Mouse (Mus musculus): ENCODE measurements around the gene Bdkrb1.

Gene Bdkrb1

DNA sequence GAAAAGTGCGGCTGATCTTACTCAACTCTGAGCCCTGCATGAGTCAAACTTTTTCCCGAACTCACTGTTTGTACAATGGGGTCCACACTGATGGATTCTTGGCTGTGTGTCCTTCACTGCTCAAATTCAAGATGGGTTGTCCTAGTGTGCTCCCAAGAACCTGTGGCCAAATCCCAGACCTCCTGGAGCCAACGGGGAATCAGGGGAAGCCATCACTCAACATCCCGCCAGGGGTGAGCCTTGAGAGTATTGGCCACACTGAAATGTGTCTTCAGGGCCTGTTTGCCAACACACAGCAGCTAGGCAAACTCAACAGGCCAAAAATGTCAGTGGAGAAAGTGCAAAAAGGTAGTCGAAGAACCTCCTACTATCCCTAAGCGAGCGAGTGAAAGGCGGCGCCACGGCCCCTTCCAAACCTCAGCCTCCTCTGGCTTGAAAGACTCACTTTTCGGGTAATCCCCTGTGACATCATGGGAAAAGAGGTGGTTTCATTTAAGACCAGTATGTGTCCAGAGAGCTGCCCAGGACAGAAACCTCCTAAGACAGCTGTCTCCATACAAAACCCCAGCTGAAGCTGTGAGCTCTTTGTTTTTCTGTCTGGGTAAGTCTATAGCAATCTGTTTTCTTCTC, at the start of gene Bdkrb1:
Bdkrb1 (plus strand) TSS at position 505 of the 630 bp plus-strand sequence.
- DNase-seq (ENCODE audit: low read depth, low spot score): no peak

- no peak for DNase-seq (ENCODE audit: low read depth, low spot score)
Measured at GRCm38 (mm10) chr12:105554151-105554772, 48.6 kb upstream of the Bdkrb1 start.

DNA sequence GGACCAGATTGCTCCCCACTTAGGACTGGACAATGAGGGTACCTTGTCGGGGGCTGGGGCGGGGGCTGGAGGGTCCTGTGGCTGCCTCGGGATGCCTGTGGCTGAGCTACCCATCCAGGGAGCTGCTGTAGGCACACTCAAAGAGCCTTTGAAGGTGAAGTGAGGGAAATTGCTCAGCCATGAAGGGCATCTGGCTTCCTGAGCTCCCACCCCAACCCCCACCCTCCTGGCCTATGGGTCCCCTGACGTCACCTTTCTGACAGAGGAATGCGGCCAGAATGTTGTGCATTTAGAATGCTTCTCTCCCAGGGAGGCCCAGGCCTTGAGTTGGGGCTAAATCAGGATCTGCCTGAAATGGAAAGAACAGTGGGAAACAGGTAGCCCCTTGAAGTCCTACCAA, 47.7 kb upstream of the Bdkrb1 start:
- peak; percentile 70 for DNase-seq (ENCODE audit: low read depth, low spot score)

DNA sequence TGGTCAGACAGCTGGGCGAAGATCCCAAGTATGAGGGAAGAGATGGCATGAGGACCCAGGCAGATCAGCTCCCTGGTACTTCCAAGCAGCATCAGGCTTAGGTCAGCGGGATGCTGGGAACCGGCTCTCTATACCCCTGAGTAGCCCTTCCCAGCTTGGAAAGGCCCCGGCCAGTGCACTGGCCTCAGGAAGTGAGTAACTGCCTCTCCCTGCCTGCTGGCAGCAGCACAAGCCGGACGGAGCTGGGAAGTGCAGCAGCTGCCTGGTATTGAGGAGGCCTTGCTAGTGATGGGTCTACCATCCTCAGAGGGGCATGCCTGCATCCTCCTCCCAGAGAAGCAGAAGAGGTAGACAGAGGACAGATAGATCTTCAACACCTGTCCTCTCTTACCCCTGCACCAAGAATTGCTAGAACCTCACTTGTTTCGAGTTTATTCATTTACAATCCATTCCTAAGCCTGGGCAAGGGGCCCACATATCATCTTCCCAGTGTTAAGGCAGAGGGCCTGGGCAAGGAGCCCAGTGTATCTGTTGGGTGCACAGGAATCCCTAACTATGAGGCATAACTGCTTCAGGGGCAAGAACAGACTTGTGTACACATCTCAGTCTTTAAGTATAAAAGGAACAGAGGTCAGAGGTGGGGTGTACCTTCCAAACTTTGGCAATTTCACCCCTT, 45.5 kb upstream of the Bdkrb1 start:
- DNase-seq (ENCODE audit: low read depth, low spot score): no peak

DNA sequence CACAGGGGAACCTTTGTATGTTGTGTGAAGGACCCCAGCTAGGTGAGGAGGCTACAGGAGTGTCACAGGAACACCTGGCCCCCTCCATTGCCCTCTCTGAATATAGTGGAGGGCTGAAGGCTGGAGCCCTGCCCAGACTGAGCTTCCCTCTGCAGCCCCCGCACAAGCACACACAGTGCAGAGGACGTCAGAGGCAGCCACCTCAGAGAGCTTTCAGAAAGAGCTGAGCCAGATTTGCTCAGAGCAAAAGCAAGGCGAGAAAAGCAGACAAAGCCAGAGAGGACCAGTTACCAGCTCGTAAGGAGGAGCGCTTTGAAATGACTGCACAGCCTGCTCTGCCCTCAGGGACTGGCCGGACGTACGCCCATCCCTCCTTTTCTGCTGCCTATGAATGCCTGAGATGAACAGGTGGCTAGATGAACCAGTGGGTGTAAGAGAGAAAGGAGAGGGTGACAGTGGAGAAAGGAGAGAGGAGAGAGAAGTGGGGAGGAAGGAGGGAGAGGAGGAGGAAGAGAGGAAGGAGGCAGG, 41.8 kb upstream of the Bdkrb1 start:
- DNase-seq (ENCODE audit: low read depth, low spot score): peak; percentile 56

DNA sequence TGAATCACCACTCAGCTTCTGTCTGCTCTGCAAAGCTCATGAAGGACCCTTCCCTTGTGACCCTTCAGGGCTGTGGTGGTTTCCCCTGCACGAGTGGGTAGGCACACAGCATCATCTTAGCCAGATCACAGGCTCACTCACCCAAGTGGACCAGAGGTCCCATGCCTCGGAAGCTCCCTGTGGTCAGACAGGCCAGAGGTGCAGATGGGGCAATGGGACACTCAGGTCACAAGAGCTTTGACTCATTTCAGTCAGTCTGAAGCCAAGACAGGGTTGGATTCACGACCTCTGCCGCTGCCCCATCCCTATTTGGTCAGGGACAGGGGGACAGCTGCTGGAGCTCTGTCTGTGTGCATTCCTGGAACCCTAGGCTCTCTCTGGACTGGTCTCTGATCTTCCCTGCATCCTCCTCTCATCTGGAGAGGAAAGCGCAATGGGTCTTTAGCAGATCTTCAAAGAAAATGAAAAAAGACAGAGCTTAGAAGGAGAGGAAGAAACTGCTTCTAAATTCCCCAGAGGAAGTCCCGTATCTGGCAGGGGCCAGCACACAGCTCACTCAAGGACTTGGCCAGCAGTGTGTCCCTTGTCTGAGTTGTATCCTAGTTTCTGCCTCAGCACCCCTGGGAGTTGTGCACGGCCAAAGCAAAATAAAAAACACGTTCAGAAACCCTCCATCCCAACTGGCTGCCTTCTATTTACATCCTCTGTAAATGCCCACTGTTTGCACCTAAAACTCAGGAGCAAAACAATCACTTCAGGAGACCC, 40.6 kb upstream of the Bdkrb1 start:
- DNase-seq (ENCODE audit: low read depth, low spot score): no peak

GRCm38 (mm10) chr12:105562936-105563680, 39.8 kb upstream of the Bdkrb1 start, which contains the start of gene Bdkrb2:
Gene Bdkrb2 (plus strand): TSS chr12:105563226.
- DNase-seq (ENCODE audit: low read depth, low spot score): peak; percentile 80

DNA sequence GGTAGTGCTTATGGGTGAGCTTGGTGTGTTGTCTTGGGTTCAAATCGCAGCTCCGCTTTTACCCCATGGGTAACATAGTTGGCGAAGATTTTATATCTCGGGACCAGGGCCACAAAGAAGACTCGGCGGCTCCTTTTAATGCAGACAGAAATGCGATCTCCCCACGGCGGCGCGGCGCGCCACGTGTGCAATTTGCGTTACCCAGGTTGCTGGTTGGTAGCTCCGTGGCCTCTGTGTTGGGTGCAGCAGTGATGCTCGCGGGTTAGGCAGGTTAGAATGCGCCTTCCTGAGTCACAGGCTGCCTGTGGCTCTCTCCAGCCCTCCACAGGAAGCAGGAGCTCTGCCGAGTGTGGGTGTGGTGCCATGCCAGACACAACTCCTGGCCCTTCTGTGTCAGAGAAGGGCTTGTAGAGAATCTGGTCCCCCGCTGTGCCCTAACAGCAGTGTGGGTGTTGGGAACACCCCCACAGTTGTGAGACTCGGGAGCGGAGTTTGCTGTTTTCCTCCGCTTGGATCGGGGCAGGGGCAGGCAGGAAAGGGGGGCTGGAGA, 39.1 kb upstream of the Bdkrb1 start:
- DNase-seq (ENCODE audit: low read depth, low spot score): peak; percentile 86

GRCm38 (mm10) chr12:105565221-105565620, 37.7 kb upstream of the Bdkrb1 start:
- no peak for DNase-seq (ENCODE audit: low read depth, low spot score)

- DNase-seq (ENCODE audit: low read depth, low spot score): no peak
Measured at GRCm38 (mm10) chr12:105571867-105572266, 31.0 kb upstream of the Bdkrb1 start.

- peak; percentile 62 for DNase-seq (ENCODE audit: low read depth, low spot score)
Measured at GRCm38 (mm10) chr12:105572622-105573021, 30.3 kb upstream of the Bdkrb1 start.

- no peak for DNase-seq (ENCODE audit: low read depth, low spot score)
Measured at GRCm38 (mm10) chr12:105574356-105574755, 28.5 kb upstream of the Bdkrb1 start.

DNA sequence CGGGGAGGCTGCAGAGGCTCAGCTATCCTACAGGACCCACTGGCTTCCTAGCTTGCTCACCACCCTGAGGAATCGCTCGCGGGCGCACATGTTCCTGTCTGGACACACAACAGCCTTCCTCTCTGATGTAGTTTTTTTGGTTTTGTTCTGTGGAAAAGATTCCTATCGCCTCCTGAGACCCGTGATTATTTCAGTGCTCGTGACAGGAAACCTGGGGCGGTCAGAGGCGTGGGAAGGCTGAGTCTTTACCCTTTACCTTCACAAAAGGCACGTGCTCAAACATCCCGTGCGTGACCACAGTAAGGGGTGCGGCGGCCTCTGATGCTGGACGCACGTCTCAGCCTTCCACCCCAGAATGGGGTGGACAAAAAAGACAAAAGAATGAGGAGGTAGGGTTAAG, 22.4 kb upstream of the Bdkrb1 start:
- DNase-seq (ENCODE audit: low read depth, low spot score): no peak

DNA sequence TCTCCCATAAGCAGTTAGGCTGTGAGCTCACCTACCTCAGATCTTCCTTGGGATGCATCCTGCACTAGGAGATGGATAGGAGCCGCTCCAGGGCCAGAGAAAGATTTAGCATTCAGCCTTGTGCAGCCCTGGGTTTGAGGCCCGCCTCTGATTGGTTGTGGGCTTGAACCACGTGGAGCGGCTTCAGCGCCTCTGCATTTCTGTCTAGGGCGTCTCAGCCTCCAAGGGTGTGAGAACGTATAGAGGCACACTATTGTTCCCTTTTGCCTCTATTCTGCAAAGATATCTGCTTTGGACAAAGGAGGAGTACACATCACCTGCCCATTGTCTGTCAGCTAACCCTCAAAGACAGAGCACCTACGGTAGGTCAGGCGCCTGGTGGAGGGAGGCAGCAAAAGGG, 20.4 kb upstream of the Bdkrb1 start:
- peak; percentile 67 for DNase-seq (ENCODE audit: low read depth, low spot score)

GRCm38 (mm10) chr12:105583484-105583883, 19.4 kb upstream of the Bdkrb1 start:
- peak; percentile 76 for DNase-seq (ENCODE audit: low read depth, low spot score)

GRCm38 (mm10) chr12:105584851-105585250, 18.0 kb upstream of the Bdkrb1 start:
- peak; percentile 90 for DNase-seq (ENCODE audit: low read depth, low spot score)

- DNase-seq (ENCODE audit: low read depth, low spot score): no peak
Measured at GRCm38 (mm10) chr12:105587526-105587925, 15.4 kb upstream of the Bdkrb1 start.

DNA sequence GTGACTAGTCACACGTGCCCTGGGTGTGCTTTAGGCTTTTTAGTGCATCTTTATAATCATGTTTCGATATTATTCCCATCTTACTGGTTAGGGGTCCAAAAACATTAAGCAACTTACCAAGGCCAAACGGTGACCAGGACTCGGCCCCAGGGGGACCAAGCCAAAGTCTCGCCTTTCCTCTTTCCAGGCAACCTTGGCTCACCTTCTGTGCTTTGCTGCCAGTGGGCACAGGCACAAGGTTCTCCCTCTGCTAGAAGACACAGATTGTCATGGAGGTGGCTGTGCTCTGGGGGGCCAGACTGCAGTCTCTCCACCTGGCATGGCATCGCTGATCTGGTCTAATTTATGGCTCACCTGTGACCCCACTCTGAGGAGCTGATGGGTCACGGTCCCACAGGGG, 12.1 kb upstream of the Bdkrb1 start:
- DNase-seq (ENCODE audit: low read depth, low spot score): no peak

- DNase-seq (ENCODE audit: low read depth, low spot score): peak; percentile 51
Measured at GRCm38 (mm10) chr12:105592361-105592761, 10.5 kb upstream of the Bdkrb1 start.

DNA sequence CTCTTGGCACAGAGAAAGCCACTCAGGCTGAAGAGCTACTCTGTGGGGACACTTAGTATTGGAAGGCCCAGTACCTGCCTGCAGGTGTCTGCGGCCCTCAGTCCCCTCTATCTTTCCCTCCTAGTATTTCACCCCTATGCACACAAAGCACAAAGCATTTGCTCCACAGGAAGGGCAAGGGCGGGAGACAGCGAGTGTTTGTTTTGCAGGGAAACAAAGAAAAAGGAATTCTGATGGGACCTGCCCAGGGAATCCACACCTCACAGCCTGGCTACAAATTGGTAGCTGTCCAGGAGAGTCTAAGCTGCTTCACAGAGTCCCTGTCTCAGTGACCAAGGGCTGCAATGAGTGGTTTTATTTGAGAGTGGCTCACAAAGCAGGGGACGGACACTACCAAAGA, 9.4 kb upstream of the Bdkrb1 start:
- DNase-seq (ENCODE audit: low read depth, low spot score): peak; percentile 60

DNA sequence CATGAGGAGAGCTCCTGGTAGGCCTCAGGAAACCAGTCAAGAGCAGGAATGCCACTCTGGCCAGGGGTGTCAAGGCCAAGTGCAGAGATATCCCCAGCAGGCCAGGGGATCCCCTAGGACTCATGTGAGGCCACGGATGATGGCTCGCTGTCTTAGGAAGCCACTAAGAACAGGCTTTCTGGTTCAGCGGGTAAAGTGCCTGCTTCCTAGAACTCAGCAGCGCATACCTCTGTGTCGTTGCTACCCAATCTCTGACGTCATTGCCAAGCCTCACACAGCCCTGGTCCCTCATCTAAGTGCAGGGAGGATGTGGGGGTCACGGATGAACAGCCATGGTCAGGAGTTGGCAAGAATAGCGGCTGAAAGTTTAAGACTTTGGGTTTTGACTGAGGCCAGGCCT, 5.8 kb upstream of the Bdkrb1 start:
- no peak for DNase-seq (ENCODE audit: low read depth, low spot score)
